Mouse (Mus musculus) Patski (cell line): ENCODE data around the gene Enoph1. TPM values are rescaled to one million over a fixed set of nuclear protein-coding genes. Genes with fewer than 3 reads are reported as not detected.
A peak's percentile ranks its signal among the peaks of the same experiment; 100 is the strongest.

Experiments used
- ATAC-seq: fragments of 100-300 bp; one replicate; pipeline ENCODE4 v1.8.0; 2021
- CTCF ChIA-PET: fragments of 350-600 bp; sonication (Branson Sonifier 250); formaldehyde crosslinking; loops from one replicate; lab custom pipeline; 2022; ENCODE audit warnings: inconsistent platforms; lab: Charles Lee
- POLR2A ChIA-PET: fragments of 350-600 bp; sonication (Branson Sonifier 250); formaldehyde crosslinking; loops from one replicate; lab custom pipeline; 2022; ENCODE audit warnings: antibody characterized with exemption, inconsistent platforms; lab: Charles Lee
- DNase-seq: peaks from one replicate; pipeline ENCODE4 v3.0.0-alpha.2; 2011; ENCODE audit warnings: low read depth, low spot score
- H3K27me3 ChIP-seq: fragments of 371-371 bp; one replicate; pipeline ENCODE4 v1.5.1; 2021
- CTCF ChIP-seq: fragments of 100-300 bp; IDR thresholded peaks from one replicate; pipeline ENCODE4 v1.5.1; 2021
- in situ Hi-C: fragments of 300-500 bp; cut with MboI; formaldehyde crosslinking; loops from 3 replicates; pipeline ENCODE4 v1.11.1; 2018; ENCODE audit warnings: low pct_unique_long_range_greater_than_20kb, mixed read lengths
- polyA plus RNA-seq: library from polyadenylated mRNA; unstranded; gene quantifications from one replicate; pipeline ENCODE4 v1.2.3, GENCODE M21; 2021

The Enoph1 gene
- polyA plus RNA-seq, 1 experiment from 2014 or later = 24.8 TPM

GRCm38 (mm10) chr5:100037965-100038713 is 1.6 kb upstream of the Enoph1 start:
- ChIA-PET POLR2A (interaction anchor here (1.0 to 1.9 kb wide), 3 partner anchors 8 to 87 kb away, joined by 3 to 8 read pairs (median 4); no protein-coding TSS in a partner anchor), CTCF (interaction anchor here (1.1 to 3.0 kb wide), 9 partner anchors 11 to 110 kb away, joined by 3 to 8 read pairs (median 4); no protein-coding TSS in a partner anchor)
- H3K27me3 ChIP-seq = no peaks in the 10 kb centered on the region
- TF ChIP-seq CTCF = no peak
- no peak for DNase-seq
- peak; percentile 14 for ATAC-seq
- in situ Hi-C loops = loop anchor here (5.0 to 25.0 kb wide), 3 partner anchors 63 to 826 kb away; partner anchors contain the start of genes 4930524J08Rik and Hnrnpd

- DNase-seq (peak; percentile 65), ATAC-seq (peak; percentile 86)
- ChIA-PET CTCF (interaction anchor here (1.1 to 3.0 kb wide), 9 partner anchors 10 to 111 kb away, joined by 3 to 8 read pairs (median 4); no protein-coding TSS in a partner anchor), POLR2A (interaction anchor here (1.0 to 1.9 kb wide), 4 partner anchors 9 to 87 kb away, joined by 3 to 8 read pairs (median 4); no protein-coding TSS in a partner anchor)
- in situ Hi-C loops = loop anchor here (5.0 to 25.0 kb wide), 3 partner anchors 64 to 827 kb away; partner anchors contain the start of genes 4930524J08Rik and Hnrnpd
- H3K27me3 ChIP-seq = no peaks in the 10 kb centered on the region
- TF ChIP-seq CTCF = no peak
Measured at GRCm38 (mm10) chr5:100038714-100039601, 827 bp upstream of the Enoph1 start.

GRCm38 (mm10) chr5:100040281-100040784 is 548 bp downstream of the Enoph1 start:
- ATAC-seq = peak; percentile 4
- POLR2A ChIA-PET = interaction anchor here (1.3 to 1.4 kb wide), 2 partner anchors 12 to 61 kb away, joined by 3 to 4 read pairs; no protein-coding TSS in a partner anchor
- no peak for TF ChIP-seq CTCF
- in situ Hi-C loops = loop anchor here (25.0 kb wide), 1 partner anchor 828 kb away; no protein-coding TSS in a partner anchor
- no peaks in the 10 kb centered on the region for H3K27me3 ChIP-seq
- CTCF ChIA-PET = interaction anchor here (2.7 kb wide), 1 partner anchor 113 kb away, joined by 8 read pairs; no protein-coding TSS in a partner anchor
- no peak for DNase-seq

GRCm38 (mm10) chr5:100041272-100041671 is 1.5 kb downstream of the Enoph1 start:
- no peaks in the 10 kb centered on the region for H3K27me3 ChIP-seq
- ChIA-PET CTCF (interaction anchor here (2.7 kb wide), 1 partner anchor 114 kb away, joined by 8 read pairs; no protein-coding TSS in a partner anchor), POLR2A (interaction anchor here (1.4 kb wide), 1 partner anchor 62 kb away, joined by 4 read pairs; no protein-coding TSS in a partner anchor)
- no peak for ATAC-seq
- DNase-seq = no peak
- TF ChIP-seq CTCF = no peak
- in situ Hi-C loops = loop anchor here (25.0 kb wide), 1 partner anchor 829 kb away; no protein-coding TSS in a partner anchor

- ChIA-PET CTCF (interaction anchor here (1.4 to 2.7 kb wide), 2 partner anchors 79 to 115 kb away, joined by 3 to 8 read pairs; no protein-coding TSS in a partner anchor), POLR2A (interaction anchor here (0.9 kb wide), 1 partner anchor 66 kb away, joined by 4 read pairs; no protein-coding TSS in a partner anchor)
- TF ChIP-seq CTCF = no peak
- in situ Hi-C loops = loop anchor here (25.0 kb wide), 1 partner anchor 830 kb away; no protein-coding TSS in a partner anchor
- DNase-seq = no peak
- H3K27me3 ChIP-seq = no peaks in the 10 kb centered on the region
- ATAC-seq = no peak
Measured at GRCm38 (mm10) chr5:100042467-100042866, 2.7 kb downstream of the Enoph1 start.

- ChIA-PET CTCF (interaction anchor here (2.7 kb wide), 1 partner anchor 116 kb away, joined by 8 read pairs; no protein-coding TSS in a partner anchor), POLR2A (no interaction called here)
- H3K27me3 ChIP-seq = no peaks in the 10 kb centered on the region
- no peak for TF ChIP-seq CTCF
- DNase-seq (no peak), ATAC-seq (no peak)
- in situ Hi-C loops = loop anchor here (25.0 kb wide), 1 partner anchor 831 kb away; no protein-coding TSS in a partner anchor
Measured at GRCm38 (mm10) chr5:100043361-100043760, 3.6 kb downstream of the Enoph1 start.

- no peaks in the 10 kb centered on the region for H3K27me3 ChIP-seq
- POLR2A ChIA-PET = no interaction called here
- ATAC-seq (no peak), DNase-seq (no peak)
- in situ Hi-C loops = loop anchor here (25.0 kb wide), 1 partner anchor 832 kb away; no protein-coding TSS in a partner anchor
- CTCF ChIA-PET = no interaction called here
- no peak for TF ChIP-seq CTCF
Measured at GRCm38 (mm10) chr5:100044030-100044429, 4.2 kb downstream of the Enoph1 start.

GRCm38 (mm10) chr5:100044621-100045020 is 4.8 kb downstream of the Enoph1 start:
- no peaks in the 10 kb centered on the region for H3K27me3 ChIP-seq
- in situ Hi-C loops = loop anchor here (25.0 kb wide), 1 partner anchor 832 kb away; no protein-coding TSS in a partner anchor
- POLR2A ChIA-PET = no interaction called here
- DNase-seq (no peak), ATAC-seq (no peak)
- no peak for TF ChIP-seq CTCF
- CTCF ChIA-PET = interaction anchor here (0.6 kb wide), 1 partner anchor 117 kb away, joined by 4 read pairs; no protein-coding TSS in a partner anchor

GRCm38 (mm10) chr5:100046096-100046495 is 6.3 kb downstream of the Enoph1 start:
- in situ Hi-C loops = loop anchor here (25.0 kb wide), 1 partner anchor 834 kb away; no protein-coding TSS in a partner anchor
- DNase-seq (no peak), ATAC-seq (no peak)
- H3K27me3 ChIP-seq = no peaks in the 10 kb centered on the region
- ChIA-PET POLR2A (no interaction called here), CTCF (no interaction called here)
- TF ChIP-seq CTCF = no peak
